Mouse (Mus musculus): ENCODE data around the gene Tmem259. TPM values are rescaled to one million over a fixed set of nuclear protein-coding genes. Genes with fewer than 3 reads are reported as not detected.

Tmem259 gene
- polyA plus RNA-seq, 1 experiment = 54.6 TPM

DNA sequence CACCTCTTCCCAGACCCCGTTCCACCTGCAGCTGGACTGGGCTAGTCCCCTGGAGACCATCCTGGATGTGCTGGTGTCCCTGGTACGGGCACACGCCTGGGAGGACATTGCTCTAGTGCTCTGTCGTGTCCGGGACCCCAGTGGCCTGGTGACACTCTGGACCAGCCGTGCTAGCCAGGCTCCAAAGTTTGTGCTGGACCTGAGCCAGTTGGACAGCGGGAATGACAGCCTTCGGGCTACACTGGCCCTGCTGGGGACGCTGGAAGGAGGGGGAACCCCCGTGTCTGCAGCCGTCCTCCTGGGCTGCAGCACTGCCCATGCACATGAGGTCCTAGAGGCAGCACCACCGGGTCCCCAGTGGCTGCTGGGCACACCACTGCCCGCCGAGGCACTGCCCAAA is 11.3 kb downstream of the Tmem259 start:
- Histone ChIP-seq H3K4me1 (ENCODE audit: control insufficient read depth, insufficient read depth, low read length) (no peaks in the 10 kb centered on the region), H3K36me3 (ENCODE audit: control insufficient read depth, insufficient read depth, low read length, poor library complexity, severe bottlenecking) (no peaks in the 10 kb centered on the region), H3K27ac (ENCODE audit: insufficient read depth, low read length) (no peak overlapping the region), H3K4me3 (ENCODE audit: low read depth, low read length) (no peak overlapping the region), H3K27me3 (ENCODE audit: control insufficient read depth, insufficient read depth, low read length, poor library complexity, severe bottlenecking) (no peaks in the 10 kb centered on the region), H3K9ac (ENCODE audit: low read depth, poor library complexity, severe bottlenecking) (no peak overlapping the region), H3K9me3 (replicated peaks; ENCODE audit: control insufficient read depth, insufficient read depth, low read length, poor library complexity, severe bottlenecking) (no peaks in the 10 kb centered on the region)
- no peak for TF ChIP-seq CTCF (IDR thresholded peaks at IDR 0.05; ENCODE audit: low read depth, low read length)
- TF ChIP-seq EP300 (IDR thresholded peaks at IDR 0.05; ENCODE audit: insufficient read depth, low read depth, low read length) = no peak
- TF ChIP-seq POLR2A (IDR thresholded peaks at IDR 0.05; ENCODE audit: insufficient read depth, low read length) = no peak

DNA sequence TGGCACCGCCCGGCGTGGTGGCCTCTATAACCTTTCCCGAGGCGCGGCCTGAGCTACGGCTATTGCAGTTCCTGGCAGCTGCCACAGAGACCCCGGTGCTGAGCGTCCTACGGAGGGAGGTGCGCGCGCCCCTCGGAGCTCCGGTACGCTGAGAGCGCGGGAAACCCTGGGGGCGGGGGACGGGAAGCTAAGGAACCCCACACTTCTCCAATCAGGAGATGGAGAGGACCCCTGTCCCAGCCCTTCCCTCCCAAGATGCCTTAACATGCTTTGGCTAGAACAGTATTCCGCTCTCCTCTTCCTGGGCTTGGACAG is 13.0 kb downstream of the Tmem259 start:
- peak overlapping the region; percentile 62 for H3K9ac ChIP-seq (ENCODE audit: low read depth, poor library complexity, severe bottlenecking)
- no peaks in the 10 kb centered on the region for H3K27me3 ChIP-seq (ENCODE audit: control insufficient read depth, insufficient read depth, low read length, poor library complexity, severe bottlenecking)
- no peaks in the 10 kb centered on the region for H3K4me1 ChIP-seq (ENCODE audit: control insufficient read depth, insufficient read depth, low read length)
- H3K27ac ChIP-seq (ENCODE audit: insufficient read depth, low read length) = no peak overlapping the region
- no peaks in the 10 kb centered on the region for H3K9me3 ChIP-seq (replicated peaks; ENCODE audit: control insufficient read depth, insufficient read depth, low read length, poor library complexity, severe bottlenecking)
- H3K36me3 ChIP-seq (ENCODE audit: control insufficient read depth, insufficient read depth, low read length, poor library complexity, severe bottlenecking) = peaks cover 9% of the 10 kb centered on the region; the same call in 1 of the 2 replicates
- TF ChIP-seq CTCF (IDR thresholded peaks at IDR 0.05; ENCODE audit: low read depth, low read length) = no peak
- peak overlapping the region; percentile 44 for H3K4me3 ChIP-seq (ENCODE audit: low read depth, low read length)

- Histone ChIP-seq H3K27me3 (ENCODE audit: control insufficient read depth, insufficient read depth, low read length, poor library complexity, severe bottlenecking) (no peaks in the 10 kb centered on the region), H3K27ac (ENCODE audit: insufficient read depth, low read length) (no peak within 1 kb of the TSS), H3K9ac (ENCODE audit: low read depth, poor library complexity, severe bottlenecking) (peak within 1 kb of the TSS; percentile 62), H3K4me1 (ENCODE audit: control insufficient read depth, insufficient read depth, low read length) (no peaks in the 10 kb centered on the region), H3K4me3 (ENCODE audit: low read depth, low read length) (peak within 1 kb of the TSS; percentile 44), H3K9me3 (replicated peaks; ENCODE audit: control insufficient read depth, insufficient read depth, low read length, poor library complexity, severe bottlenecking) (no peaks in the 10 kb centered on the region), H3K36me3 (ENCODE audit: control insufficient read depth, insufficient read depth, low read length, poor library complexity, severe bottlenecking) (peaks cover 9% of the 10 kb centered on the region; the same call in 1 of the 2 replicates)
- TF ChIP-seq POLR2A (IDR thresholded peaks at IDR 0.05; ENCODE audit: insufficient read depth, low read length) (no peak), EP300 (IDR thresholded peaks at IDR 0.05; ENCODE audit: insufficient read depth, low read depth, low read length) (no peak), CTCF (IDR thresholded peaks at IDR 0.05; ENCODE audit: low read depth, low read length) (no peak)
Measured at GRCm38 (mm10) chr10:79970415-79971182, 13.5 kb downstream of the Tmem259 start, which contains the start of gene Grin3b. TSS of gene Grin3b (plus strand) at chr10:79970715.

DNA sequence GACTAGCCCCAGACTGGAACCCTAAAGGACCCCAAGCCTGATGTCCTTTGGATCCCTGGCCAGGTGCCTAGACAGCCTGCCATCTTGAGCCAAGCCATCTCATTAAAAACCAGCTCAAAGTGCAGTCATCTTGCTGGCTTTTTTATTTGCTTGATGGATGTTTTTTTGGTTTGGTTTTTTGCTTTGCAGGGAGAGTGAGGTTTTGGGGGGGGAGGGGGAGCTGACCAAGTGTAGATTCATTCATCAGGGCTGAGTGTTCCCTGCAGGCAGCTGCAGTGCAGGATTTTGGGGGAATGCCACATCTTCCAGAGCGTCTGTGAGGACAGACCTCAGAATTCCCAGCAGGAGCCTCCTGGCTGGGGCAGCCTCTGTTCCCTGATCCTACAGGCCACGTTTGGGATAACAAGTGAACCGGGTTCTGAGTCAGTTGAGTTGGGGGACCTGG is 15.0 kb downstream of the Tmem259 start:
- Histone ChIP-seq H3K27me3 (ENCODE audit: control insufficient read depth, insufficient read depth, low read length, poor library complexity, severe bottlenecking) (no peaks in the 10 kb centered on the region), H3K36me3 (ENCODE audit: control insufficient read depth, insufficient read depth, low read length, poor library complexity, severe bottlenecking) (peaks cover 19% of the 10 kb centered on the region; the same call in 1 of the 2 replicates), H3K4me1 (ENCODE audit: control insufficient read depth, insufficient read depth, low read length) (no peaks in the 10 kb centered on the region), H3K4me3 (ENCODE audit: low read depth, low read length) (no peak overlapping the region), H3K9me3 (replicated peaks; ENCODE audit: control insufficient read depth, insufficient read depth, low read length, poor library complexity, severe bottlenecking) (no peaks in the 10 kb centered on the region), H3K9ac (ENCODE audit: low read depth, poor library complexity, severe bottlenecking) (no peak overlapping the region), H3K27ac (ENCODE audit: insufficient read depth, low read length) (no peak overlapping the region)
- no peak for TF ChIP-seq POLR2A (IDR thresholded peaks at IDR 0.05; ENCODE audit: insufficient read depth, low read length)

DNA sequence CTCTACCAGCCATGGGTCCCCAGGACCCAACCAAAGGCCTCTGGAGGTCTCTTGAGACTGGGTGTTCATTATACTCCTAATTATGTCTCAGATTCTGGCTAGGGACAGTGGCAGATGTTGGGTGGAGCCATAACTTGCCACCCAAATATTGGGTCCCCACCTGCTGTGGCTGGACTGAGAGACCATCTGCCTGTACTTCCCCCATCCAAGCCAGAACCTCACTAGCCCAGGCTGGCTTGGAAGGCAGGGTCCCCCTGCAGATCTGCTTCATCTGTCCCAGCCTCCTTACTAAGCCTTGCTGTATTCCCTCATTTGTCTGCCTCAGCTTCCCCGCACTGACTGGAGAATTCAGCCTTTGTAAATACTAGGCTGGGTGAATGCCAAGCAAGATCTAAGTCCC is 15.9 kb downstream of the Tmem259 start:
- Histone ChIP-seq H3K27me3 (ENCODE audit: control insufficient read depth, insufficient read depth, low read length, poor library complexity, severe bottlenecking) (no peaks in the 10 kb centered on the region), H3K4me3 (ENCODE audit: low read depth, low read length) (no peak overlapping the region), H3K9ac (ENCODE audit: low read depth, poor library complexity, severe bottlenecking) (no peak overlapping the region), H3K36me3 (ENCODE audit: control insufficient read depth, insufficient read depth, low read length, poor library complexity, severe bottlenecking) (peaks cover 24% of the 10 kb centered on the region; the same call in 1 of the 2 replicates), H3K27ac (ENCODE audit: insufficient read depth, low read length) (no peak overlapping the region), H3K9me3 (replicated peaks; ENCODE audit: control insufficient read depth, insufficient read depth, low read length, poor library complexity, severe bottlenecking) (no peaks in the 10 kb centered on the region), H3K4me1 (ENCODE audit: control insufficient read depth, insufficient read depth, low read length) (no peaks in the 10 kb centered on the region)
- TF ChIP-seq CTCF (IDR thresholded peaks at IDR 0.05; ENCODE audit: low read depth, low read length) (no peak), POLR2A (IDR thresholded peaks at IDR 0.05; ENCODE audit: insufficient read depth, low read length) (no peak), EP300 (IDR thresholded peaks at IDR 0.05; ENCODE audit: insufficient read depth, low read depth, low read length) (no peak)

GRCm38 (mm10) chr10:79966886-79967400 is 17.2 kb downstream of the Tmem259 start:
- no peak overlapping the region for H3K27ac ChIP-seq (ENCODE audit: insufficient read depth, low read length)
- TF ChIP-seq POLR2A (IDR thresholded peaks at IDR 0.05; ENCODE audit: insufficient read depth, low read length) = no peak
- TF ChIP-seq EP300 (IDR thresholded peaks at IDR 0.05; ENCODE audit: insufficient read depth, low read depth, low read length) = no peak
- TF ChIP-seq CTCF (IDR thresholded peaks at IDR 0.05; ENCODE audit: low read depth, low read length) = no peak
- H3K27me3 ChIP-seq (ENCODE audit: control insufficient read depth, insufficient read depth, low read length, poor library complexity, severe bottlenecking) = no peaks in the 10 kb centered on the region
- H3K9me3 ChIP-seq (replicated peaks; ENCODE audit: control insufficient read depth, insufficient read depth, low read length, poor library complexity, severe bottlenecking) = no peaks in the 10 kb centered on the region
- no peak overlapping the region for H3K4me3 ChIP-seq (ENCODE audit: low read depth, low read length)
- no peaks in the 10 kb centered on the region for H3K4me1 ChIP-seq (ENCODE audit: control insufficient read depth, insufficient read depth, low read length)
- no peak overlapping the region for H3K9ac ChIP-seq (ENCODE audit: low read depth, poor library complexity, severe bottlenecking)
- H3K36me3 ChIP-seq (ENCODE audit: control insufficient read depth, insufficient read depth, low read length, poor library complexity, severe bottlenecking) = peaks cover 32% of the 10 kb centered on the region
